Comparison of ENCODE assay signal across 24 mouse cellular contexts in the genomic region with DNA sequence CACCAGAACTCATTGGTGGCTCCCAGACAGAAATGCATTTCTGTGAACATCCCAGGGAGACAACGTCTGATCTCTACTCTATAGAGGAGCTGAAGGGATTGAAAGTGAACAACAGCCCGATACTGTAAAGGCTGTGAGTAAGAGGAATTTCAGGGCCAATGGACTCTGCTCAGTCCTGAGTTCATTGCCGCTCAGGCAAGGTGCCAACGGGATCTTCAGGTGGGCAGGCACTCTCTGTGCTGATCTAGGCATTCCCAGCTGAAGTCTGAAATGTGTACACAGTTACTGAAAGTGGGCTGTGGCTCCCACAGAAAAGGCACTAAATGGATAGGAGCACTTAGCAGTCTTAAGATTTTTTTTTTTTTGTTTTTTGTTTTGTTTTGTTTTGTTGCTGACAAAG. TPM values are rescaled to one million over a fixed set of nuclear protein-coding genes. Genes with fewer than 3 reads are reported as not detected.
DNase-seq lines count a peak whose midpoint lies in the region; ATAC-seq and TF ChIP-seq lines count a peak whose summit lies in the region.
"Had no signal": no experiment of that assay in that cellular context is flagged by ENCODE, and none has a peak within 500 bp of the region (broad histone marks: within the 10 kb centered on the region; RNA-seq: fewer than 3 reads in every experiment).

No protein-coding gene starts in this region.

- no peak for TF ChIP-seq CTCF in liver, adult 2 months (IDR thresholded peaks at IDR 0.05; ENCODE audit: low read depth, low read length)
- TF ChIP-seq CTCF in gastrocnemius, adult 2 months (IDR thresholded peaks at IDR 0.05) = no peak

- TF ChIP-seq POLR2A in liver, adult 2 months (IDR thresholded peaks at IDR 0.05; ENCODE audit: extremely low read depth, insufficient read depth, low read length) = no peak

- no peaks in the 10 kb centered on the region for H3K9me3 ChIP-seq in kidney, embryonic 15.5 days (replicated peaks)
- H3K9me3 ChIP-seq in liver, embryonic 12.5 days (replicated peaks) = no peaks in the 10 kb centered on the region
- H3K9me3 ChIP-seq: G1E; hindbrain, embryonic 13.5 days; liver, embryonic 13.5 days had no signal

- ATAC-seq in kidney, embryonic 15.5 days (replicated peaks; ENCODE audit: low FRiP score) = no peak
- ATAC-seq in liver, embryonic 12.5 days = no peak
- ATAC-seq: forebrain, embryonic 14.5 days had no signal

- H3K27ac ChIP-seq in kidney, embryonic 15.5 days = no peak overlapping the region
- H3K27ac ChIP-seq in liver, adult 2 months (replicated peaks; ENCODE audit: insufficient read depth, low read depth, low read length) = no peak overlapping the region
- no peak overlapping the region for H3K27ac ChIP-seq in liver, embryonic 12.5 days
- no peak overlapping the region for H3K27ac ChIP-seq in gastrocnemius, adult 2 months
- H3K27ac ChIP-seq: hindbrain, embryonic 13.5 days; liver, embryonic 13.5 days had no signal

- no peaks in the 10 kb centered on the region for H3K27me3 ChIP-seq in kidney, embryonic 15.5 days
- no peaks in the 10 kb centered on the region for H3K27me3 ChIP-seq in liver, adult 2 months (ENCODE audit: control insufficient read depth, insufficient read depth, low read length)
- H3K27me3 ChIP-seq in liver, embryonic 12.5 days (replicated peaks) = peaks cover 21% of the 10 kb centered on the region; the same call in 1 of the 2 replicates

- H3K79me2 ChIP-seq in liver, adult 2 months (ENCODE audit: control insufficient read depth, insufficient read depth, low read length) = no peaks in the 10 kb centered on the region

- intact Hi-C loops in gastrocnemius, adult 2 months (cut with DNase I) = no loop called here

- no peak overlapping the region for H3K9ac ChIP-seq in kidney, embryonic 15.5 days
- no peak overlapping the region for H3K9ac ChIP-seq in liver, adult 2 months (ENCODE audit: low read depth, low read length)
- H3K9ac ChIP-seq in liver, embryonic 12.5 days = no peak overlapping the region
- H3K9ac ChIP-seq: hindbrain, embryonic 13.5 days; liver, embryonic 13.5 days; lung, embryonic 14.5 days had no signal

- H3K4me2 ChIP-seq in kidney, embryonic 15.5 days = no peak overlapping the region
- H3K4me2 ChIP-seq in liver, embryonic 12.5 days = no peak overlapping the region
- H3K4me2 ChIP-seq: heart, embryonic 11.5 days; hindbrain, embryonic 13.5 days; liver, embryonic 13.5 days; lung, embryonic 14.5 days had no signal

- H3K4me1 ChIP-seq in kidney, embryonic 15.5 days = no peaks in the 10 kb centered on the region
- H3K4me1 ChIP-seq in liver, adult 2 months (ENCODE audit: control insufficient read depth, insufficient read depth, low read length) = no peaks in the 10 kb centered on the region
- no peaks in the 10 kb centered on the region for H3K4me1 ChIP-seq in liver, embryonic 12.5 days
- H3K4me1 ChIP-seq: liver, embryonic 13.5 days had no signal

- H3K4me3 ChIP-seq in kidney, embryonic 15.5 days (replicated peaks) = no peak overlapping the region
- no peak overlapping the region for H3K4me3 ChIP-seq in liver, adult 2 months (ENCODE audit: insufficient read depth, low read depth, low read length)
- no peak overlapping the region for H3K4me3 ChIP-seq in liver, embryonic 12.5 days
- no peak overlapping the region for H3K4me3 ChIP-seq in gastrocnemius, adult 2 months
- H3K4me3 ChIP-seq: hindbrain, embryonic 13.5 days; liver, embryonic 13.5 days had no signal

- DNase-seq in kidney, adult 11 months = peak; percentile 73
- peak; percentile 62 for DNase-seq in liver, adult 2 months (ENCODE audit: extremely low read depth, low read depth, low spot score)
- DNase-seq in kidney, postnatal 10 days = peak; percentile 72
- peak; percentile 29 for DNase-seq in large intestine, adult 2 months (ENCODE audit: low read depth, low spot score)
- no peak for DNase-seq in gastrocnemius, adult 2 months
- DNase-seq: adrenal gland, adult 8-10 months; cerebellum, adult 9-10 months; cerebellum, postnatal 36 days; gastrocnemius, postnatal 25 days; heart, adult 11 months; heart, postnatal 4 days; layer of hippocampus, postnatal 36 days; liver, embryonic 13.5 days; lung, embryonic 14.5 days; lung, postnatal 14 days; midbrain, embryonic 14.5 days; right cerebral cortex, postnatal 14 days; thymus, postnatal 4 days had no signal

- 85% methylated on average over 4 of the region's 4 CpGs for WGBS in kidney, embryonic 15.5 days
- WGBS in liver, adult 2 months = 25% methylated on average over 4 of the region's 4 CpGs
- 73% methylated on average over 4 of the region's 4 CpGs for WGBS in liver, embryonic 12.5 days (ENCODE audit: insufficient replicate concordance)
- 31% methylated on average over 4 of the region's 4 CpGs for WGBS in large intestine, adult 2 months

- no peaks in the 10 kb centered on the region for H3K36me3 ChIP-seq in kidney, embryonic 15.5 days
- no peaks in the 10 kb centered on the region for H3K36me3 ChIP-seq in liver, adult 2 months (ENCODE audit: control insufficient read depth, insufficient read depth, low read length)
- no peaks in the 10 kb centered on the region for H3K36me3 ChIP-seq in liver, embryonic 12.5 days
- H3K36me3 ChIP-seq: G1E; hindbrain, embryonic 13.5 days; liver, embryonic 13.5 days had no signal

RNA-seq across cellular contexts. Expression of a gene that starts 19.8 kb away (rescaled TPM):
- polyA plus RNA-seq in kidney, embryonic 15.5 days (2015; fragmentation: Nextera tagmentation; extraction: Ambion mirVana) = 362 and 374 TPM in 2 replicates
- total RNA-seq in liver, adult 2 months (2014; rRNA removed) = 23.4 and 26.7 TPM in 2 replicates
- 29.5 and 31.2 TPM in 2 replicates for polyA plus RNA-seq in liver, adult 2 months (2012; rRNA removed)
- polyA plus RNA-seq in liver, embryonic 12.5 days (2016; fragmentation: Nextera tagmentation; extraction: Ambion mirVana) = 282 and 294 TPM in 2 replicates
- 188 and 199 TPM in 2 replicates for polyA plus RNA-seq in large intestine, adult 2 months (2012; rRNA removed)
- 10 to 100 TPM; 39.5 to 59.5 TPM for total RNA-seq in gastrocnemius, adult 2 months (2021)
